In genomic region chr6:99026635-99027541, GRCm38 (mm10) we compare ENCODE assay signal across 8 mouse cellular contexts.
DNase-seq lines count a peak whose midpoint lies in the region; ATAC-seq and TF ChIP-seq lines count a peak whose summit lies in the region.

No protein-coding gene starts in this region.

- no peak for TF ChIP-seq CTCF in kidney, postnatal 0 days (IDR thresholded peaks at IDR 0.05; ENCODE audit: low read depth)

- WGBS in kidney, postnatal 0 days = 25% methylated on average over 19 of the region's 19 CpGs
- WGBS in hindbrain, embryonic 11.5 days = 12% methylated on average over 19 of the region's 19 CpGs
- WGBS in stomach, embryonic 16.5 days = 9% methylated on average over 19 of the region's 19 CpGs

- H3K9ac ChIP-seq in kidney, postnatal 0 days (ENCODE audit: low read depth, low read length) = peak overlapping the region; percentile 36; the same call in 1 of the 2 replicates
- H3K9ac ChIP-seq in hindbrain, embryonic 11.5 days (ENCODE audit: low read depth, low read length) = peak overlapping the region; percentile 81
- peak overlapping the region; percentile 93 for H3K9ac ChIP-seq in stomach, embryonic 16.5 days (ENCODE audit: low read length)

- 0 out of 2 replicates have a peak overlapping the region, but pooled peaks have one; percentile 81 for H3K27ac ChIP-seq in kidney, postnatal 0 days
- H3K27ac ChIP-seq in hindbrain, embryonic 11.5 days (ENCODE audit: low read depth, low read length) = peak overlapping the region; percentile 89; the same call in 1 of the 2 replicates
- H3K27ac ChIP-seq in stomach, embryonic 16.5 days (ENCODE audit: low read length) = peak overlapping the region; percentile 98

- H3K4me1 ChIP-seq in kidney, postnatal 0 days (replicated peaks; ENCODE audit: insufficient read depth, low read length) = peaks cover 4% of the 10 kb centered on the region; the same call in 1 of the 2 replicates
- H3K4me1 ChIP-seq in hindbrain, embryonic 11.5 days (replicated peaks; ENCODE audit: control insufficient read depth, insufficient read depth, low read length) = peaks cover 7% of the 10 kb centered on the region; the same call in 1 of the 2 replicates
- peaks cover 35% of the 10 kb centered on the region; the same call in 1 of the 2 replicates for H3K4me1 ChIP-seq in stomach, embryonic 16.5 days (ENCODE audit: control insufficient read depth, insufficient read depth, low read length)

- H3K4me2 ChIP-seq in kidney, postnatal 0 days (ENCODE audit: low read length) = peak overlapping the region; percentile 98
- H3K4me2 ChIP-seq in hindbrain, embryonic 11.5 days (replicated peaks; ENCODE audit: low read depth, low read length) = peak overlapping the region; percentile 88
- peak overlapping the region; percentile 77 for H3K4me2 ChIP-seq in stomach, embryonic 16.5 days (ENCODE audit: low read depth, low read length)

- ATAC-seq in kidney, postnatal 0 days (replicated peaks; ENCODE audit: low FRiP score, low read depth) = no peak
- ATAC-seq in hindbrain, embryonic 11.5 days (ENCODE audit: low FRiP score) = no peak
- no peak for ATAC-seq in stomach, embryonic 16.5 days (ENCODE audit: insufficient read depth, low FRiP score)

- DNase-seq in kidney, postnatal 0 days (ENCODE audit: low spot score) = no peak
- DNase-seq in kidney, postnatal 4 days = no peak
- DNase-seq in embryo, embryonic 10 days (ENCODE audit: low spot score) = peak; percentile 48
- peak; percentile 53 for DNase-seq in hindbrain, embryonic 11.5 days (ENCODE audit: low spot score)
- peak; percentile 43 for DNase-seq in lung, postnatal 25 days (ENCODE audit: low spot score)
- DNase-seq in cerebellum, postnatal 36 days = no peak
- no peak for DNase-seq in layer of hippocampus, adult 8-10 months (ENCODE audit: low spot score in 2 of 2)

- H3K36me3 ChIP-seq in kidney, postnatal 0 days (ENCODE audit: insufficient read depth, low read length) = no peaks in the 10 kb centered on the region
- no peaks in the 10 kb centered on the region for H3K36me3 ChIP-seq in hindbrain, embryonic 11.5 days (ENCODE audit: control insufficient read depth, insufficient read depth, low read length)
- no peaks in the 10 kb centered on the region for H3K36me3 ChIP-seq in stomach, embryonic 16.5 days (ENCODE audit: control insufficient read depth, insufficient read depth, low read length)

- H3K4me3 ChIP-seq in kidney, postnatal 0 days (replicated peaks; ENCODE audit: low read depth, low read length) = peak overlapping the region; percentile 67
- H3K4me3 ChIP-seq in hindbrain, embryonic 11.5 days (ENCODE audit: low read depth, low read length) = peak overlapping the region; percentile 70
- H3K4me3 ChIP-seq in stomach, embryonic 16.5 days (replicated peaks; ENCODE audit: low read length) = peak overlapping the region; percentile 84

- no peaks in the 10 kb centered on the region for H3K9me3 ChIP-seq in kidney, postnatal 0 days (replicated peaks; ENCODE audit: low read length)
- no peaks in the 10 kb centered on the region for H3K9me3 ChIP-seq in hindbrain, embryonic 11.5 days (ENCODE audit: control insufficient read depth, low read length)
- H3K9me3 ChIP-seq in stomach, embryonic 16.5 days (replicated peaks; ENCODE audit: control insufficient read depth, low read length) = no peaks in the 10 kb centered on the region

- H3K27me3 ChIP-seq in kidney, postnatal 0 days (ENCODE audit: insufficient read depth, low read length) = 0 out of 2 replicates have a peak, but pooled peaks cover 3% of the 10 kb centered on the region
- no peaks in the 10 kb centered on the region for H3K27me3 ChIP-seq in hindbrain, embryonic 11.5 days (ENCODE audit: control insufficient read depth, insufficient read depth, low read length)
- no peaks in the 10 kb centered on the region for H3K27me3 ChIP-seq in stomach, embryonic 16.5 days (ENCODE audit: control insufficient read depth, insufficient read depth, low read length)

Comparison
In these comparisons a context has a peak if more than half of its experiments do, and no peak if none do; other contexts are left out.
1. DNase-seq: peak in embryo, embryonic 10 days (single experiment), hindbrain, embryonic 11.5 days (single experiment) and lung, postnatal 25 days (single experiment); none in kidney, postnatal 0 days (single experiment), kidney, postnatal 4 days (0 of 2), cerebellum, postnatal 36 days (0 of 2) and layer of hippocampus, adult 8-10 months (0 of 2).
2. H3K9ac ChIP-seq: peak in every context shown above with its lines; median percentile 93 in stomach, embryonic 16.5 days; 81 in hindbrain, embryonic 11.5 days; 36 in kidney, postnatal 0 days.
3. Peak in every context shown above with its lines, with median percentiles within 50 percentile points of each other: H3K27ac ChIP-seq, H3K4me2 ChIP-seq and H3K4me3 ChIP-seq.